Mouse (Mus musculus) neural tube, embryonic 15.5 days (tissue): ENCODE data around the gene Bcl6b. TPM values are rescaled to one million over a fixed set of nuclear protein-coding genes. Genes with fewer than 3 reads are reported as not detected.

Experiments used
- ATAC-seq: fragments of 200-750 bp; cut with Nextera tagmentation; 2 replicates; pipeline ENCODE4 v1.8.0; 2017; ENCODE audit warnings: mild to moderate bottlenecking, moderate TSS enrichment, moderate library complexity; ENCODE audit not compliant: low FRiP score
- H3K27ac ChIP-seq: fragments of 300-500 bp; sonication (generic); replicated peaks from 2 replicates; pipeline ENCODE4 v1.5.1; 2015; ENCODE audit warnings: mild to moderate bottlenecking, inconsistent platforms
- H3K27me3 ChIP-seq: fragments of 300-500 bp; sonication (generic); replicated peaks from 2 replicates; pipeline ENCODE4 v1.6.1; 2015; ENCODE audit warnings: inconsistent platforms
- H3K36me3 ChIP-seq: fragments of 300-500 bp; sonication (generic); 2 replicates; pipeline ENCODE4 v1.6.1; 2015; ENCODE audit warnings: inconsistent platforms
- H3K4me1 ChIP-seq: fragments of 300-500 bp; sonication (generic); 2 replicates; pipeline ENCODE4 v1.6.1; 2015; ENCODE audit warnings: inconsistent platforms
- H3K4me2 ChIP-seq: fragments of 300-500 bp; sonication (generic); 2 replicates; pipeline ENCODE4 v1.6.1; 2015; ENCODE audit warnings: inconsistent platforms, mild to moderate bottlenecking, moderate library complexity
- H3K4me3 ChIP-seq: fragments of 300-500 bp; sonication (generic); replicated peaks from 2 replicates; pipeline ENCODE4 v1.5.1; 2015; ENCODE audit warnings: mild to moderate bottlenecking, inconsistent platforms
- H3K9ac ChIP-seq: fragments of 300-500 bp; sonication (generic); replicated peaks from 2 replicates; pipeline ENCODE4 v1.6.1; 2015; ENCODE audit warnings: mild to moderate bottlenecking, inconsistent platforms
- H3K9me3 ChIP-seq: fragments of 300-500 bp; sonication (generic); replicated peaks from 2 replicates; pipeline ENCODE4 v1.6.1; 2016; ENCODE audit warnings: inconsistent platforms
- WGBS: fragments of 180-500 bp; shearing (Covaris S2); methylation state at CpG from one replicate; pipeline ENCODE4 v1.1.7; 2015; ENCODE audit warnings: mixed read lengths; 5-methylcytosine and 5-hydroxymethylcytosine counted together
- polyA plus RNA-seq: library from polyadenylated mRNA; unstranded; fragments of >200 nt; fragmentation: Nextera tagmentation; extraction: Ambion mirVana; gene quantifications from 2 replicates; pipeline ENCODE4 v1.2.1, GENCODE M21; 2015

Gene Bcl6b
- polyA plus RNA-seq, 1 experiment from 2014 or later = 5.2 TPM

DNA sequence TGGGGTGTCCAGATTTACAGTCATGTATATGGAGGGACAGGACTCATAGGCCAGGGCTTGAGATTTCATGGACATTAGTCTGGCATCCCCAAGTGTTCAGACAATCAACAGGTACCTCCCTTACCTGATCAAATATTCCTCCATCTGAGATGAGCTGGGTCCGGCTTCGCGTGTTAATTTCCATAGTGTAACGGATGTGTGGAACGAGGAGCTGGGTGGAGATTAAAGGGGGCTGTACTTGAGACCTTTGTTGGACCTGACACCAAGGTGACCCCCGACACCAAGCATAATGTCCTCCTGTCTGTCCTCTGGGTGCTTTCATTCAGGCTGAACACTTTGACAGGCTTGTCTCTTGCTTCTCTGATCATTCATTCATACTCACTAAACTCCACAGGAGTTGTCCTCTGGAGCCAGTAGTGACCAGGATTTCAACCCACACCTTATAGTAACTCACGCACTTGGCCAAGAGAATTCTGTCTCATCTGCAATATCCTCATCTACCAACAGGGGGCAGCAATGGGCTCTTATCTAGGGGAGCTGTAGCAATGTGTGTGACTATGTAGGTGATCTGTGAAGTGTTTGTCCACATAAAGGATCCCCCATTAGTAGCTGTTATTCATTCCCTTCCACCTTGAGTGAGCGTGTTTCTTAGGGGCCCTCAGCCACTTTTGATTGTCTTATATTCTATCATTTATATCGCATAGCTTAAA is 17.7 kb upstream of the Bcl6b start:
- Histone ChIP-seq H3K27ac (no peak overlapping the region), H3K27me3 (peaks cover 40% of the 10 kb centered on the region), H3K36me3 (no peaks in the 10 kb centered on the region), H3K9ac (no peak overlapping the region), H3K4me1 (no peaks in the 10 kb centered on the region), H3K4me2 (no peak overlapping the region), H3K9me3 (no peaks in the 10 kb centered on the region), H3K4me3 (no peak overlapping the region)
- ATAC-seq = no peak
- WGBS = 57% methylated on average over 9 of the region's 9 CpGs

DNA sequence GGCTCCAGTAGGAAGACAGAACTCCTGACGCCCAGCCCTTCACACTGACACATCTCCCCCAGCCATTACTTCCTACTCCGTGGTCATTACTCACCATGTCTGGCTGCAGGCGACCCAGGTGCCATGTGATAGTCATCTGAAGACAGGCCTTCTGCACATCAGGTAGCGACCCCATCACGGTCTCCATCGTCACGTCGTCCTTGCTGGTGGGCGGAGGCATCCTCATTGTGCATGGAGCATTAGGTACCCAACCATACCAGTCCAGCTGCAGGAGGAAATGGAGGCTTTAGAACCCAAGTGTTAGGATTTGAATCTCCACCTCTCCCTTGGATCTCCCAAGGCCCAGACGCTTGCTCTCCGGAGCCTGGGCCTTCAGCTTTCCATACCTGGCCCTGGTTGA is 13.0 kb upstream of the Bcl6b start:
- Histone ChIP-seq H3K4me3 (no peak overlapping the region), H3K4me2 (no peak overlapping the region), H3K36me3 (no peaks in the 10 kb centered on the region), H3K9me3 (no peaks in the 10 kb centered on the region), H3K27me3 (peaks cover 15% of the 10 kb centered on the region), H3K27ac (no peak overlapping the region), H3K4me1 (peaks cover 18% of the 10 kb centered on the region), H3K9ac (no peak overlapping the region)
- 78% methylated on average over 11 of the region's 11 CpGs for WGBS
- no peak for ATAC-seq

DNA sequence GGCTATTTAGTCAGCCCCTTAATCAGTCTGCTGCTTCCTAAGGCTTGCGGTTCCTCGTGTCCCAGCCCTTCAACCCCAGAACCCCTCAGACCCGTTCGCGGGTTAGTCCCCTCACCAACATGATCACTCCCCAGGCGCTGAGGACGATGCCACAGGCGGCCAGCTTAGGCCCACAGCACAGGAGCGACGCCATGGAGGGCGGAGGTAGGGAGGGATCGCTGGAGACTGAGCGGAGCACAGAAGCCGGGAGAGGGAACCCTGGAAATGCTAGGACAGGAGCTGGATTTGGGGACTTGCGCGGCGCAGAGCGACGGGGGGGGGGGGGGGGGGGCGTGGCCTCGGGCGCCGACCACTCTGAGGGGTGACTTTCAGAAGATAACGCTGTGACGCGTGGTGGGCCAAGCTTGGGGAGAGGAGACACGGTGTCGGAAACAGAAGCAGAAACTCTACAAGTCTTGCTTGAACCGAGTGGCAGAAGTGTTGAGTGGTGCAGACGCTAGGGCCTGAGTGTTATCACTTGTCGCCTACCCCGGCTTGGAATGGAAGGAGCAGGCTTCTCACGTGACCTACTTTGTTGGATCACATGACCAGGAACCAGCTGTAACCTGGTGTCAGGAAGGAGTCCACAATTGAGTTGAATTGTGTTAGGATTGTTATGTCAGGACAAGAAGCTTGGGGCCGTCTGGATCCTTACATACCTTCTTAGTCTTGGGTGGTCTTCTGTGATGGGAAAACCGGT is 10.1 kb upstream of the Bcl6b start, which contains the start of the genes Gm21988 and Rnasek:
TSS of gene Gm21988 (minus strand) at position 290 of the 739 bp plus-strand sequence.
TSS of gene Rnasek (minus strand) at position 302 of the 739 bp plus-strand sequence.
- H3K4me2 ChIP-seq = peak within 1 kb of the TSS; percentile 93
- peaks cover 3% of the 10 kb centered on the region; the same call in 1 of the 2 replicates for H3K27me3 ChIP-seq
- H3K4me1 ChIP-seq = peaks cover 34% of the 10 kb centered on the region
- ATAC-seq = peak; percentile 51
- H3K4me3 ChIP-seq = peak within 1 kb of the TSS; percentile 61
- peak within 1 kb of the TSS; percentile 68 for H3K9ac ChIP-seq
- peaks cover 13% of the 10 kb centered on the region for H3K36me3 ChIP-seq
- H3K9me3 ChIP-seq = no peaks in the 10 kb centered on the region
- WGBS = under 1% methylated on average over 34 of the region's 35 CpGs
- H3K27ac ChIP-seq = peak within 1 kb of the TSS; percentile 97

DNA sequence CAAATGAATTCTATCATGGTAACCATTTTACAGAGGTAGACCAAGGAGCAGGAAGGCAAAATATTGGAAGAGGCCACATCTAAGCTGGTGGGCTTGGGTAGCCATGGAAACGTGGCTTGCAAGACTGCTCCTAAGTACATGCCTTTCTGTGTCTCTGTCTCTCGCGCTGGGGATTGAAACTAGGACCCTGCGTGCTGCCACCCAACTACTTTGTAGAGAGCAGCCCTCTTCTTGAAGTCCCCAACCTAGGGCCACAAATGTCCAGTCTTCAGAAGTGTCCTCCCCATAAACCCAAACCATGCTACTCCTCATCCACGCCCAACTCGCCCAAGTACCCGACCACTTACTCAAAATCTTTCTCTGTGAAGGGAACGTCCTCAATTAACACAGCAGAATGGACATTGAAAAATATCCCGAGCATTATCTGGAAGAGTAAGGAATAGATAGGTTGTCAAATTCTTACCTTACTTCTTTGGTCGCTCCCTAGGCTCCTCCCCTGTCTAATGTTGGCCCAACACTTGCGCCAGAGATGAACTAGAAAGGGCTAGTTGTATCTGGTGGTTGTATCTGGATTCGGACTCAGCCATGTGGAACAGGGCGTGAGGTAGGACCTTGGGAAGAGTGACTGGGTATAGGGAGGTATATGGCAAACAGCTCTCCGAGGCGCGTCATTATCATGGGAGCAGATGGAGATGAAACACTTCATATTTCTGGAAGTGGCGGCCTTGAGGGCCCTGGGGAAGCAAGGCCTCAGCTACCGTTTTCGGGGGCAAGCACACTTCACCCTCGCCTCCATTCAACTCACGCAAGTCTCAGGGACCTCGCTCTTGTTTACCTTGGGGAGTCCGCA is 9.2 kb upstream of the Bcl6b start:
- peak overlapping the region; percentile 68 for H3K9ac ChIP-seq
- H3K27me3 ChIP-seq = no peaks in the 10 kb centered on the region
- peak overlapping the region; percentile 93 for H3K4me2 ChIP-seq
- peaks cover 38% of the 10 kb centered on the region for H3K4me1 ChIP-seq
- peak overlapping the region; percentile 61 for H3K4me3 ChIP-seq
- no peaks in the 10 kb centered on the region for H3K9me3 ChIP-seq
- peaks cover 16% of the 10 kb centered on the region for H3K36me3 ChIP-seq
- no peak for ATAC-seq
- peak overlapping the region; percentile 97 for H3K27ac ChIP-seq
- WGBS = 11% methylated on average over 23 of the region's 23 CpGs

DNA sequence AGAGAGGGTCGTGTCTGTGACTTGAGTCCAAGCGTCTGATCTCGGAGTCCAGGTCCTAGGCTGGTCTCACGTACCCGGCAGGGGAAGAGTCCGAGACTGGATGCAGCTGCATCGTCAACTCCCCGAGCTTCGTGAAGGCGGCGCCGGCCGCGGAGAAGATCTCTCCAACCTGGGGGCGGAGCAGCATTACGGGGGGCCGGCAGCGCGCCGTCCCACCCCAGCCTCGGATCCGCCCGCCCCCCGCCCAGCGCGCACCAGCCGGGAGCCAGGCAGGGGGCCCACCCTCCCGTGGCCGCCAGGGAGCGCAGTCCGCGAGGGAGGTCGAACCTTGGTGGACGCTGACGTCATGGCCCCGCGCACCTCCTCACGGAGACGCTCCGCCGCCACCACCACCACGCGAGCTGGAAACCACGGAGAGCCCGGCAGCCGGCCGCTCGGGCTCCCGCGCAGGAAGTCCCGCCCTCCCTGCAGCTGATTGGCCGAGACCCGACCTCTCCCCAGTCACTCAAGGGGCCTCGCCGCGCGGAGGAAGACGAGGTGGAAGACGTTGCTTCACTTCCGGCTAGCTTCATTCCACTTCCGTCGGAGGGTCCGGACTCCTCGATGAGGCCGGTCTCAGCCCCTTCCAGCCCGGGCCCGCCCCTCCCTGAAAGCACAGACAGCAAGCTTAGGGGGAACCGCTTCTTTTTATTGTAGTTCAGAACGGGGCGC is 8.0 kb upstream of the Bcl6b start, which contains the start of gene 0610010K14Rik:
TSS of gene 0610010K14Rik (minus strand) at position 458 of the 711 bp plus-strand sequence.
- H3K36me3 ChIP-seq = peaks cover 16% of the 10 kb centered on the region
- peak within 1 kb of the TSS; percentile 61 for H3K4me3 ChIP-seq
- H3K9me3 ChIP-seq = no peaks in the 10 kb centered on the region
- no peaks in the 10 kb centered on the region for H3K27me3 ChIP-seq
- H3K4me2 ChIP-seq = peak within 1 kb of the TSS; percentile 93
- peak within 1 kb of the TSS; percentile 79 for H3K9ac ChIP-seq
- WGBS = under 1% methylated on average over 70 of the region's 70 CpGs
- ATAC-seq = peak; percentile 95
- peak within 1 kb of the TSS; percentile 97 for H3K27ac ChIP-seq
- peaks cover 41% of the 10 kb centered on the region for H3K4me1 ChIP-seq

DNA sequence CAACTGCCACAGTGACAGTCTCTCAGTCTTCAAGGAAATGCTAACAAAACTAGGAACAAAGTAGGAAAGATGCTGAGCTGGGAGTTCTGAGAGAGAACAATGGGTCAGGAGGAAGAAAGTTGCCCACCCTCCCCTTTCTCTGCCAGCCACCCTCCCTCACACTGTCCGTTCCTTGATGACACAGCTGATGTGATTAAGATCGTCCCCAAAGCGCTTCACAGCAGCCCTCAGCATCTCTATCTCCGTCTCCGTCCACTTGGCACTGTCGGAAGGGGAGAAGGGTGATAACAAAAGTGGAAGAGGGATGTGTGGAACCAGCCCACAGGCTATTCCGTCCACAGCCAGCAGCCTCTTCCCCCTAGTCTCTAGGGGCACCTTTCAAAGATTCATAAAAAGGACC is 7.1 kb upstream of the Bcl6b start:
- Histone ChIP-seq H3K27me3 (0 out of 2 replicates have a peak, but pooled peaks cover 1% of the 10 kb centered on the region), H3K4me3 (peak overlapping the region; percentile 61), H3K9me3 (no peaks in the 10 kb centered on the region), H3K4me2 (peak overlapping the region; percentile 93), H3K27ac (peak overlapping the region; percentile 97), H3K4me1 (peaks cover 41% of the 10 kb centered on the region), H3K36me3 (peaks cover 16% of the 10 kb centered on the region), H3K9ac (peak overlapping the region; percentile 79)
- WGBS = 31% methylated on average over 7 of the region's 7 CpGs
- ATAC-seq = no peak

DNA sequence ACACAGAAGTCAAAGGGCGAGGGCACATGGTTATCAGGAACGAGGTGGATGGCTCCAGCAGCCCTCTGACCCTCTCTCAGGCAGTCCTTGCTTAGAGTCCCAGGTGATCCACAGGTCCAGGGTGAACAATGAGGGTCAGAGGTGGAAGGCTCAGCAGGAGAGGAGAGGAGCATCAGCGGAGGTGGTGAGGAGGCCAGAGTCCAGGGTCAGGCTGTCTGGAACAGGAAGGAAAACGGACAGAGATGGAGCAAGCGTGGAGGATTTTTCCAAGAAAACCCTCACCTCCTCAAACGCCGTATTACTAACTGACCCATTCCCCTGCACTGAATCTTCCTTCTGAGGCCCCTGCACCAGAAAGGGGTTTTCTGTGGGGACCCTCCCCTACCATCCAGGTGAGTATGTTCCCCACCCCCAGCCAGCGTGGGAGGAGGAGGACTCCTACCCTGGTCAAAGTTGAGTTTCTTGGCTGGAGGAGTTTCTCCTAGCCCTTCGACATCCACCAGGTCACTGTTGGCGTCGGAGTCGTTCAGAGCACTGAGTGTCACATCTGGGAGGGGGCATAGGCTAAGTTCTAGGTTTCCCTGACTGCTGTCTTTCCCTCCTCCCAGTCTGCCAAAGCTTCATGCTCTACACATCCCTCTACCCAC is 5.8 kb upstream of the Bcl6b start:
- H3K9ac ChIP-seq = no peak overlapping the region
- no peak for ATAC-seq
- no peak overlapping the region for H3K4me2 ChIP-seq
- WGBS = 94% methylated on average over 12 of the region's 12 CpGs
- H3K9me3 ChIP-seq = no peaks in the 10 kb centered on the region
- peaks cover 14% of the 10 kb centered on the region for H3K27me3 ChIP-seq
- no peak overlapping the region for H3K27ac ChIP-seq
- no peak overlapping the region for H3K4me3 ChIP-seq
- peaks cover 36% of the 10 kb centered on the region for H3K4me1 ChIP-seq
- peaks cover 16% of the 10 kb centered on the region for H3K36me3 ChIP-seq

DNA sequence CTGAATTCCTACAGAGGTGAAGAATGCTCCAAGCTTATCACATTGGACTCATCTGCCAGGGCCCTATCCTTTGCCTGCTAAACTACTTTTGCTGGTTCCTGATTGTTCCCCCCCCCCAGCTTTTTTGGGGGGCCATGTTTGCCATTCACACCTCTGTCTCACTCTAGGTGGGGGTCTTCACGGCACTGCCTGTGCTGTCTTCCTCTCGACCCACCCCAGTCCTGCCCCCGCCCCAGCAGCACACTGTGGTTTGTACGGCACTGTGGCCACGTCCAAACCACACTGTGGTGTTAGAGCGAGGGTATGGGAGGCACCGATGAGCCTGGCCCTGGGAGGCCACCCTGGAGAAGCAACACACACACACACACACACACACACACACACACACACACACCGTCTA is 4.9 kb upstream of the Bcl6b start:
- H3K4me1 ChIP-seq = peaks cover 43% of the 10 kb centered on the region
- no peak for ATAC-seq
- H3K4me3 ChIP-seq = no peak overlapping the region

DNA sequence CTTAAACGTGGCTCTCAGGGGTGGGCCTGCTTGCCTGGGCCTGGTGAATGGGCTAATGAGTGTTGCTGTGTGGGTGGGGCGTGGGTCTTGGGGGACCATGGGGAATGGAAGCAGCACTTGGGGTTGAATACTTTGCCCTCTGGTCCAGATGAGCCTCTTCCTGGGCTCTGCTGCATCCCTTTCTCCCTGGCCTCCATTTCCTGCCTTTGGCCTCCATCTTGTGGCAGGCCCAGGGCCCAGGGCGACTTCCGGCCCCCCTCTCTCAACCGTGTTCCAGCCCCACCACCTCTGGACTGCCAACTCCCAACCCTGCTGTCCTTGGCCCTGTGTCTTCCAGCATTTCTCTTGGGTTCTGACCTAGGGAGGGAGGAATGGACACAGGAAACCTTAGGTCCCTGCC is 4.4 kb upstream of the Bcl6b start:
- Histone ChIP-seq H3K27ac (no peak overlapping the region), H3K4me3 (no peak overlapping the region), H3K27me3 (peaks cover 27% of the 10 kb centered on the region), H3K4me1 (peaks cover 46% of the 10 kb centered on the region), H3K9me3 (no peaks in the 10 kb centered on the region), H3K9ac (no peak overlapping the region), H3K36me3 (peaks cover 16% of the 10 kb centered on the region), H3K4me2 (no peak overlapping the region)
- no peak for ATAC-seq
- 70% methylated on average over 5 of the region's 5 CpGs for WGBS

More for the DNA sequence above, 4.9 kb upstream of the Bcl6b start:
- H3K9me3 ChIP-seq = no peaks in the 10 kb centered on the region
- no peak overlapping the region for H3K4me2 ChIP-seq
- no peak overlapping the region for H3K27ac ChIP-seq
- WGBS = 97% methylated on average over 8 of the region's 8 CpGs
- H3K27me3 ChIP-seq = peaks cover 22% of the 10 kb centered on the region
- peaks cover 16% of the 10 kb centered on the region for H3K36me3 ChIP-seq
- H3K9ac ChIP-seq = no peak overlapping the region

DNA sequence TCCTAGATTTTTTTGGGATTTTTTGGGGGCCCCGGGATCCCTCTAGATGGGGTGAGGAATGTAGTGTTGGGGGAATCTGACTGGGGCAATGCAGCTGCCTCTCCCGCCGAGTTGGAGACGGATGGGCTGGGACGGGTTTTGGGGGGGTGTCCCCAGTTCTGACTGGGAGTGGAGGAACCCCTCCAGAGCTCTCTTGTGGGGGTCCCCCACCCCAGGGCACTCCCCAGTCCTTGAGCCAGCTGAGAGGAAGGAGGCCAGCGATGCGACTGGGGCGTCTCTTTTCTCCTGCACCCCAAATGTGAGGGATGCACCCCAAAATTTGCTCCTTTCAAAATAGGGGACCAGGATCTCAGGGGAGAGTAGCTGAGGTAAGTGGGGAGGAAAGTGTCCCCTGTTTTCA is 3.4 kb upstream of the Bcl6b start:
- H3K4me3 ChIP-seq = peak overlapping the region; percentile 36; the same call in 1 of the 2 replicates
- H3K4me1 ChIP-seq = peaks cover 42% of the 10 kb centered on the region
- ATAC-seq = no peak
- H3K4me2 ChIP-seq = peak overlapping the region; percentile 55
- H3K27ac ChIP-seq = no peak overlapping the region
- 41% methylated on average over 8 of the region's 8 CpGs for WGBS
- H3K27me3 ChIP-seq = peaks cover 37% of the 10 kb centered on the region
- peaks cover 16% of the 10 kb centered on the region for H3K36me3 ChIP-seq
- no peaks in the 10 kb centered on the region for H3K9me3 ChIP-seq
- H3K9ac ChIP-seq = no peak overlapping the region; the same call in 1 of the 2 replicates
